In the genomic region with DNA sequence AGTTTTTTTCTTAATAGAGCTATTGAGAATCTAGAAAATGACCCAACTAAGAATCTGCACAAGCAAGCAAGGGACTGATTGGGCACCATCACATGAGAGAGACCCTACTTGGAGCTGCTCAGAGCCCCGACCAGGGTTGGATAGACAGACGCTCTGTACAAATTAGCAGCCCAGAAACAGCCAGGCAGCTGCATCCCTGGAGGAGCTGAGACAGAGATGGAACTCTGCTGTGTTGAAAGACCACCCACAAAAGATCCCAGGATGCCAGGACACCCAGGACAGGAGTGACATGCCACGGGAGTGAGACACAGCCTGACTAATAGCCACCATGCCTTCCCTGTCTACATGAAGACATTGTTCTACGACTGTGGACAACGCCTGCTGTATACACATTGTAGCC, we compare ENCODE assay signal across 21 mouse cellular contexts.
DNase-seq lines count a peak whose midpoint lies in the region; ATAC-seq lines count a peak whose summit lies in the region.
"Had no signal": no experiment of that assay in that cellular context is flagged by ENCODE, and none has a peak within 500 bp of the region (broad histone marks: within the 10 kb centered on the region; RNA-seq: fewer than 3 reads in every experiment).

No protein-coding gene starts in this region.

- H3K27me3 ChIP-seq in heart, embryonic 12.5 days (replicated peaks): no peaks in the 10 kb centered on the region
- H3K27me3 ChIP-seq in heart, embryonic 10.5 days (ENCODE audit: insufficient read depth, poor library complexity, severe bottlenecking): no peaks in the 10 kb centered on the region
- H3K27me3 ChIP-seq in megakaryocyte, embryonic 14.5 days (replicated peaks): no peaks in the 10 kb centered on the region
- H3K27me3 ChIP-seq: CH12.LX, Patski had no signal

- no peak overlapping the region for H3K4me2 ChIP-seq in heart, embryonic 12.5 days

- WGBS in heart, embryonic 12.5 days: 77% methylated on average over 5 of the region's 5 CpGs
- WGBS in heart, embryonic 10.5 days: 81% methylated on average over 5 of the region's 5 CpGs

- H3K36me3 ChIP-seq in heart, embryonic 12.5 days: no peaks in the 10 kb centered on the region
- no peaks in the 10 kb centered on the region for H3K36me3 ChIP-seq in heart, embryonic 10.5 days
- no peaks in the 10 kb centered on the region for H3K36me3 ChIP-seq in megakaryocyte, embryonic 14.5 days (replicated peaks; ENCODE audit: low read length)
- H3K36me3 ChIP-seq: G1E had no signal

- no peak overlapping the region for H3K9ac ChIP-seq in heart, embryonic 12.5 days

- intact Hi-C loops in heart, postnatal 36 days (cut with DNase I): no loop called here

- no peak for ATAC-seq in heart, embryonic 12.5 days (ENCODE audit: insufficient number of reproducible peaks, low FRiP score)
- ATAC-seq in megakaryocyte, adult 5-6 weeks (ENCODE audit: poor library complexity, severe bottlenecking): no peak
- ATAC-seq: activated CD4-positive, CD25-positive, alpha-beta regulatory T cell, adult 4 months; CD4-positive, CD25-positive, alpha-beta regulatory T cell, adult 4 months had no signal

- H3K4me1 ChIP-seq in heart, embryonic 12.5 days (replicated peaks): no peaks in the 10 kb centered on the region
- H3K4me1 ChIP-seq in heart, embryonic 10.5 days: no peaks in the 10 kb centered on the region
- no peaks in the 10 kb centered on the region for H3K4me1 ChIP-seq in megakaryocyte, embryonic 14.5 days

- no peak overlapping the region for H3K27ac ChIP-seq in heart, embryonic 12.5 days (ENCODE audit: poor library complexity, severe bottlenecking)
- H3K27ac ChIP-seq in heart, embryonic 10.5 days: no peak overlapping the region

- no peaks in the 10 kb centered on the region for H3K9me3 ChIP-seq in heart, embryonic 12.5 days (replicated peaks)
- no peaks in the 10 kb centered on the region for H3K9me3 ChIP-seq in heart, embryonic 10.5 days
- H3K9me3 ChIP-seq in megakaryocyte, embryonic 14.5 days: peaks cover 21% of the 10 kb centered on the region

- peak; percentile 78 for DNase-seq in heart, adult 11 months
- peak; percentile 62 for DNase-seq in heart, embryonic 10.5 days (ENCODE audit: low spot score)
- DNase-seq in heart, postnatal 36 days: no peak
- DNase-seq: adrenal gland, adult 2 months; adrenal gland, adult 8-10 months; adrenal gland, postnatal 10 days; adrenal gland, postnatal 14 days; adrenal gland, postnatal 25 days; adrenal gland, postnatal 36 days; B cell, adult 2 months; cerebellum, adult 11 months; cerebellum, adult 11-12 months; cerebellum, adult 18-20 months had no signal

- no peak overlapping the region for H3K4me3 ChIP-seq in heart, embryonic 12.5 days
- H3K4me3 ChIP-seq in heart, embryonic 10.5 days: no peak overlapping the region
- peak overlapping the region; percentile 19 for H3K4me3 ChIP-seq in megakaryocyte, embryonic 14.5 days (replicated peaks)

Comparison
In these comparisons a context has a peak if more than half of its experiments do, and no peak if none do; other contexts are left out.
1. DNase-seq: peak in heart, adult 11 months (single experiment) and heart, embryonic 10.5 days (single experiment); none in heart, postnatal 36 days (0 of 2).